Mouse (Mus musculus) C2C12 (cell line): ENCODE results near the gene Slc44a2.

ENCODE experiments used
- CTCF ChIP-seq: IDR thresholded peaks from one replicate; pipeline ENCODE4 v1.5.1; 2011; ENCODE audit not compliant: control insufficient read depth, insufficient read depth, insufficient read length
- FOSL1 ChIP-seq: IDR thresholded peaks from one replicate; pipeline ENCODE4 v1.8.0; 2011; ENCODE audit warnings: mild to moderate bottlenecking, low read length; ENCODE audit not compliant: poor library complexity, insufficient read depth, severe bottlenecking
- MYOD1 ChIP-seq: IDR thresholded peaks from one replicate; pipeline ENCODE4 v1.6.1; 2011; ENCODE audit warnings: low read depth; ENCODE audit not compliant: control insufficient read depth, insufficient read length
- USF1 ChIP-seq: IDR thresholded peaks from one replicate; pipeline ENCODE4 v1.6.1; 2011; ENCODE audit warnings: low read depth, mild to moderate bottlenecking, control low read depth, moderate library complexity

GRCm38 (mm10) chr9:21305065-21305464 is 15.4 kb upstream of the Slc44a2 start:
- TF ChIP-seq CTCF (no peak), MYOD1 (no peak), USF1 (no peak), FOSL1 (no peak)
